Mouse (Mus musculus) duodenum, adult 2 months (tissue): ENCODE results near the gene Fam117a. TPM values are rescaled to one million over a fixed set of nuclear protein-coding genes. Genes with fewer than 3 reads are reported as not detected.

Experiments
- polyA plus RNA-seq: library from polyadenylated mRNA; depleted of rRNA; stranded (reverse); fragments of >200 nt; gene quantifications from 2 replicates; pipeline ENCODE4 v1.2.3, GENCODE M21; 2012; ENCODE audit warnings: low replicate concordance; rRNA removed

Gene Fam117a
- 16.6 and 17.2 TPM in 2 replicates for polyA plus RNA-seq

GRCm38 (mm10) chr11:95336568-95337128, at the start of gene Fam117a:
Gene Fam117a, plus strand, starts transcription at chr11:95337018.

GRCm38 (mm10) chr11:95310007-95310647, 26.7 kb upstream of the Fam117a start, which contains the start of gene Kat7:
Gene Kat7, minus strand, starts transcription at chr11:95310246.

GRCm38 (mm10) chr11:95384319-95384972, 47.6 kb downstream of the Fam117a start, which contains the start of gene Slc35b1:
Gene Slc35b1, plus strand, starts transcription at chr11:95384692.

GRCm38 (mm10) chr11:95413641-95414535, 77.1 kb downstream of the Fam117a start, which contains the start of gene Spop:
Gene Spop, plus strand, starts transcription at chr11:95414080.

Other genes with a start within 250 kb of the Fam117a start
- gene Dlx3, start 216.9 kb upstream of the Fam117a start, polyA plus RNA-seq: 0.07 and 0.18 TPM in 2 replicates
- gene Dlx4, start 190.8 kb upstream of the Fam117a start, polyA plus RNA-seq: not detected in 2 replicates
- 0.09 TPM in 1 of 2 replicates, not detected in the other for gene Tac4, start 75.5 kb upstream of the Fam117a start, polyA plus RNA-seq
- 14.3 and 17.1 TPM in 2 replicates for gene Kat7, start 26.8 kb upstream of the Fam117a start, polyA plus RNA-seq
- gene Slc35b1, start 47.7 kb downstream of the Fam117a start, polyA plus RNA-seq: 101 and 183 TPM in 2 replicates
- 15.0 and 27.9 TPM in 2 replicates for gene Spop, start 77.1 kb downstream of the Fam117a start, polyA plus RNA-seq
- 0.36 and 0.45 TPM in 2 replicates for gene Nxph3, start 177.6 kb downstream of the Fam117a start, polyA plus RNA-seq